Mouse (Mus musculus) adrenal gland, adult 18-20 months (tissue): ENCODE measurements around the gene Atp9a. TPM values are rescaled to one million over a fixed set of nuclear protein-coding genes. Genes with fewer than 3 reads are reported as not detected.

Source experiments
- DNase-seq, 2 experiments: peaks; one replicate each; pipeline ENCODE4 v3.0.0; 2021 to 2022; ENCODE audit warnings: low spot score in 2 of 2
- total RNA-seq, 2 experiments: library from RNA; stranded (reverse); gene quantifications; 1 replicate in 1 of 2; 2 replicates in 1 of 2; pipeline ENCODE4 v1.2.3; 2021

Gene Atp9a
- total RNA-seq, 2 experiments from 2014 or later, result 74.1 to 115 TPM

DNA sequence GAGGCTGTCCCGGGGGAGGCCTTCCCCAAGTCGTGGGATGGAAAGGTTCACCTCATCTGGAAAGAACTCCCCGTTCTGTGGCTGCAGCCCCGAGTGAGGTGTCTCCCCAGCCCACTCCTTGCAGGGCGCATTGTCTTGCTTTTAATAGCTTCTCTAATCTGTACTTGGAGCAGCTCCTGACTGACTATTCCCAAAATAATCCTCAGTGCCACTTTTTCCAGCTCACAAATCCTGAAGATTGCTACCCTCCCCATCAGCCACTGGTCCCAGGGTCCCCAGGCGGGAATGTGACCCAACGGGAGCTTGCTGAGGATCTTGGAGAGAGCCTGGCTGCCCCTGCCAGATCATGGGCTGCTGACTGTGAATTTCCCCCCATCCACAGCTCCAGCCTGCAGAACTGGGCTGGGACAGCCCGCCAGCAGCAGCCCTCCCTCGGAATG is 134.1 kb downstream of the Atp9a start:
- DNase-seq, result no peak

DNA sequence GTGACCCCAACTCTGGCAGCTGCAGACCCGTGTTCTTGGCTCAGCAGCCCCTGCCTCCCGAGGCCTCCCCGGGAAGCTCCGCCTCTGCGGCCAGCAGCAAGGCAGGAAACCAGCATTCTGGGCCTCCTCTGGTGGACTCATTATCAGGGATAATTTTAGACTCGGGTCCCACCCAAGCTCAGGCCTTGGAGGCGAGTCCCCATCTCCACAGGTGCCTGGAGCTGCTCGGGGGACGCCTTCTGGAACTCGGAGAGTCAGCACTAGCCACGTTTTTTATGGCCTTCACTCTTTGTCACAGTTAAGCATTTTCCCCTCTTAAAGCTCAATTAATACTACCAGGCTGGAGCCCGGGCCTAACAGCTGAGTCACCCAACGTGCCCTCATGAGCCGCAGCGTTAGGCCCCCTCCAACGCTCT is 137.5 kb downstream of the Atp9a start:
- DNase-seq, result no peak

DNA sequence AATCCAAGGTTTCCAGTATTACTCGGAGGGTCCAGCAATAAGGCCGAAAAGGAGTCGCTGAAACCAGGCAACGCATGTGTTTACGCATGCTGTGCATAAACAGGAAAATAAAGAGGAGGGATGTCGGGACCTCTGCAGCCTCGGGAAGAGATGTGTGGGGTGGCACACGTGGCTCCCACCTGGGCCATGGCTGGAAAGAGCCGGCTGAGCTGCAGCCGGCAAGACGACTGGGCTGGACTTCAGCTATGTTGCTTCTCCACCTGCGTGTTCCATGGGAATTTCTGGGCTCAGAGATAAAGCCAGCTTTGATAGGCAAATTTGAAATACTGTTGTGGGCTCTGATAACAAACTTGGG is 139.8 kb downstream of the Atp9a start:
- no peak for DNase-seq

DNA sequence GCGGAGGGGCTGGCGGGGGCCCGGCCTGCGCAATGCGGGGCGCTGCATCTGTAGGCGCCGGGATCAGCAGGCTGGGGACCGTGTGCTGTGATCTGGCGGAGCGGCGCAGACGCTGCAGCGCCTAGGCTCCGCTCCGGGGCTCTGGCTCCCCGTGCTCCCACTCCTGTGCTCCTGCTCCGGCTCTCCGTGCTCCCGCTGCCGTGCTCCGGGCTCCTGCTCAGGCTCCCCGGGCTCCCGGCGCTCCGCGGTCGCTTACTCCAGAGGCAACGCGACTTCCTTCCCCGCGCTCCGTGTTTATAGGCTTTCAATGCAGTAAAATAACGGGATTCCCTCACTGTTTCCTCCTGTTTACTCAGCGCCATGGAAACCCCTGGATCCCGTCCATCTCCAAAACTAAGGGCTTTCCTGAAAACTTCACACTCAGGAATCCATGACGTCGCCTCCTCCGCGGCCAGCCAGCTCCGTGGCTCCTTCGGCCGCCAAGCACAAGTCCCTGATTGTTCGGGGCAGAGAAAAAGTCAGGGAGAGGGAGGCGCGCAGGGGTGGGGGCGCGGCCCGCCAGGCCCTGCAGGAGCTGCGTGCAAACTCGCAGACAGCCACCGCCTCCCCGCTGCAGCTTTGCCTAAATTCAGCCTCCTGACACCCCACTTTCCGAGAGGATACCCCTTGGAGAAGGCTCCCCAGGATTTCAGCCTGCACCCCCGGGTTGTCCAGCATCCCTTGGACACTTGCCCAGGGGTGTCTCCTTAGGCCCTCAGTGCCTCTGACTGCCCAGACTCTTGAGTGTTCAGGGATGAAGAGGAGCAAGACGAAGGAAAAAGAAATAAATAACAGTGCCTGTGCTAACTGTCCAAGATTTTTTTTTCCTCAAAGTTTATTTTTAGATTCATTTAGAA is 140.5 kb downstream of the Atp9a start, which contains the start of gene Nfatc2:
Gene Nfatc2, minus strand, starts transcription at position 167 of the 896 bp plus-strand sequence.
- peak; percentile 48 to 61 for DNase-seq

DNA sequence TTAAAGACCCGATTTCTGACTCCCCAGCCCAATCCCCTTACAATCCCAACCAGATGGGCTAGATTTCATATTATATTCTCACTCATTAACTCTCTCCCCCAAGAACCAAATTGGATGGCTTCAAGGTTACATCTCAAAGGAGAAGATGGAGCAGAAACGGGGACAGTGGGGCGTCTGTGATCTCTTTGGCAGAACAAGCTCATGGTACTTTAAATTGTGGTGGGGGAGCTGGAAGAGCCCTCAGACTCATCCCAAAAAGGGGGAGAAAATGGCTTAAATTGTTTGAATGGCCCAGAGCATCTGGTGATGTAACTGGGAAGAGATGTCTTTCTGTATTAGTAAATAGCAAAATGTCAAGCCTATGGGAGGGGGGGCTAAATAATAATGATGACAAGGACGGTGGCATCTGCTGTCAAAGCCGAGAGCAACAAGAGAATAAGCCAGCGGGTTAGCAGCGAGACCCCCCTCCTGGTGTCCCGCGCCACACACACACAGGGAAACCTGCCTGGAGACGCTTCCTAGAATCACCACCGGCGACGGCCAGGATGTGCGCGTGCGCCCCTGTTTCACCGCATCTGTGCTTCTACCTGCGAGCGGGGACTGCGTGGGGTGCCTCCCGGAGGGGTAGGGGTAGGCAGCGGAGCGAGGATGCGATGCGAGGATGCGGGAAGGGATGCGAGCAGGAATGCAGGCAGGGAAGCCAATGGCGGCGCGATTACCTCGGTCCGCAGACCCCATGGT is 141.3 kb downstream of the Atp9a start:
- DNase-seq, result no peak

DNA sequence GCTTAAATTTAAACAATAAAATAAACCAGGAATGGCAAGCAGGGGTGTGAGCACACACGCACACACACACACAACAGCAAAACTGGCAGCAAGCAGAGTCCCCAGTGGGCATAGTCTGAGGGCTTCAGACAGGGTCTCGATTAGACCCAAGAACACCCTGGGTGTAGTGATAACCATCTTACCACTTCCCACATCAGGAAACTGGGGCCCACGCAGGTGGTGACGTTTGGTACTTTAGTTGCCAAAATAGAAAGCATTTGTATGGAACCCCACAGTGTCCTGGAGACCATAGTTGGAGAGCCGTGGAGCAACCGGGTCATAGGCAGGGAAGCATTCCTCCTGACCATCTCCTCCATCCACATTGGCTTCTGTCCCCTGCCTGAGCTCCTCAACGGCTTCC is 146.5 kb downstream of the Atp9a start:
- DNase-seq, result no peak

DNA sequence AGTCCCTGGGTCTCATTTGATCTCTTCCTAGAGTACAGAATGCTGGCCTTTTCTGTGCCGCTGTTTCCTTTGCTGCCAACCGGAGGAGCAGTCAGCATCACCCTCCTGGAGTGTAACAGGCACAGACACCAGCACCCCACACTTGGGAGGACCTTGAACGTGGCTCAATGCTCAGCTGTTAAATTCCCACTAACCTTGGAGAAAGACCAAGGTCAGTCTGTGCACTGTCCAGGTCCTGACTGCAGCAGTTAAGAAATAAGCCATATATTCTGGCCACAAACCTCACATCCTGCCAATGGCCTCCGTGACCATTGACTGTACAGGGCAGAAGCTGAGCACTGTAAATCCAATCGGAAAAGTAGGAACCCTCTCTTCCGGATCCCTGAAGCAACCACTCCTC is 148.5 kb downstream of the Atp9a start:
- DNase-seq, result peak in 1 of 2 experiments; percentile 21

DNA sequence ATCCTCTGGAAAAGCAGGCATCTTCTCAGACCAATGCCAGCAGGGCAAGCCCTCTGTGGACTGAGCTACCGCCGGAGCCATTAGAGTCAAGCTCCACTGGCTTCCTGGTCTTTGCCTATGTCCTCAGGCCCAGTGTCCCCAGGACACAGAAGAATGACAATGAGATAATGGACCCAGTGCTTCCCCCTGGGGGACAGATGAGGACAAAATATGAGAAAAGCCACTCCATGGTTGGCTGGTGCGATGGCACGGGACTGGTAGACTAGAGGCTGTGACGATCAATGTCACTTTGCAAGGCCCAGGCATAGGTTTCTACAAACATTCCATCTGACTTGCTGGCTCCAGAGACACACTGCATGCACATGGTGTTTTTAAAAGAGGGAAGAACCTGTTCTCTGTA is 149.2 kb downstream of the Atp9a start:
- no peak for DNase-seq

DNA sequence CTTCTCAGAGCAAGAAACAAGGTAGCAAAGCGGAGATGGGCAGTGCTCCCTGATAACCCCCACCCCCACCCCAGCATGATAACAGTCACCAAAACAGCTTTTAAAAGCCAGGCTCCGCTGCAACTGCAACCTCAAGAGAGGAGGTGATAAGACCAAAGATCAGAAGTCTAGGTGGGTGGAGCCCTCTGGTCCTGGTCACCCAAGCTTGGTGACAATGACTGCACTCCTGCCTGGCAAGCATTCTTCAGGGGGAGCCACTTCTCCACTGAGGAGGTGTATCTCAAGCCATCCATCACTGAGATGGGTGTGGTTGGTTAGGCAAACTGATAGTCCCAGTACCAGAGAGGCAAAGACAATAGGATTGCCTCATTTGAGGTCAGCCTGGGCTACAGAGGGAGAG is 151.1 kb downstream of the Atp9a start:
- no peak for DNase-seq

DNA sequence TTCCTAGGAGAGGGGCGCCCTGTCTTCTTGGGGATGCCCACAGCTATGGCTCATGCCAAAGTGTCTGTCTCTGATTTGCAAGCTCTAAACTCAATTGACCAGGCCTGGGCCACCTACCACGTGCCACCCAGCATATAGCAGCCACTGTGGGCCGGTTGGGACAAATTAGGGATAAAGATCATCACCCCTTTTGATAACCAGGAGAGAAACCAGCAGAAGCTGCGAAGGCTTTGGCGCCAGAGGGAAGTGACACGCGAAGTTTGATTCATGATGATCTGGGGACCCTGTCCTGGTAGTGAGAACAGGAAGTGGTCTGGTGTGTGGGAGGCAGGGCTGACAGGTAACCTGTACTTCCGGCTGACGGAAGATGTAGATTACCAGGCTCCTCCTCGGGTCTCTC is 151.7 kb downstream of the Atp9a start:
- DNase-seq, result no peak

DNA sequence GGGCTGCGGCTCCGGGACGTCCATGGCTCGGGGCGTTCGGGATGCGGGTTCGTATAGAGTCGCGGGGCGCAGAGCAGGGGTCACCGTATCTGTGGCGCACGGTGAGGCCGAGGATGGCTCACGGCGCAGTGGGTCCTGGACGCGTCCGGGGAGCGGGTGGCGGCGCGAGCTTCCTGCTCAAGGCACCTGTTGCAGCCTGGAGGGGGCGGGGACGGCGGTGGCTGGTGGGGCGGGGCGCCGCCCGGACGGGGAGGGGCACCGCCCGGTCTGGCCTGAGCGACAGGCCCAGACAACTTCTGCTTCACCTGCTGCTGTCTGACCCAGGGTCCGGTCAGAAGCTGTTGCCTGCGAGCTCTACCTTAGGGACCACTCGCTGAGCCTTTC is 152.0 kb downstream of the Atp9a start:
- DNase-seq, result peak; percentile 36 to 58

DNA sequence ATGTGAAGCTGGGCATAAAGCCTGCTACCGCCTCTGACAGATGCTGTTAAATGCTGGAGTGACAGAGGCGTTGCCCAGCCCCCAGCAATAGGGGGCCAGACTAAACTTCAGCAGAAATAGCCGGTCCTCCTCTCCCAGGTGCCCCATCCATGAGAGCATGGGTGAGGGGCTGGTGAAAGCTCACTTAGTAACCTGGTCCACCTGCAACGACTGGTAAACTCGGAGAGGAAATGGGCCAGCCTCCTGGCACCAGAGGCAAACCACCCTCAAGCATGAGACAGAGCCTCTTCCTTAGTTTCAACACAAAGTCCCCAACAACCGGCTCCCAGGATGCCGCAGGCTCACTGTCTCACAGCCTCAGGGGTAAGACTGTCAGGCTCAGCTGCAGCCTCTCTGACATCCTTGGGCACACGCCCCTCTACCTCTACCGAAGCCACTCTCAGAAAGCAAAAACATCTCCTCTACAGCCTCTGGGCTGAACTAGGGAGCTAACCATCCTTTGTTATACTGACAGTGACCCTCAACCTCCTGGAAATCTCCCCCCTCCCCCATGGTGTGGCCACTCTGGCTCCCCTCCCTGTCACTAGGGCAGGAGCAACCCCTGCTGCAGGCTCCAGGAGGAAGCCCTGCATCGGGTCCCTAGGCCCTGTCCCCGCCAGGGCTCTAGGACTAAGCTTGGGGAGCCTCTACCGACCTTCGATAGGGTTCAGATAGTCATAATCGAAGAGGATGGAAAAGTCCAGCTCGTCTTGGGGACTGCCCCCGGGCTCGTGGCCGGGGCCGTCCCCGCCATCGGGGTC is 152.6 kb downstream of the Atp9a start:
- peak in 1 of 2 experiments; percentile 17 for DNase-seq

DNA sequence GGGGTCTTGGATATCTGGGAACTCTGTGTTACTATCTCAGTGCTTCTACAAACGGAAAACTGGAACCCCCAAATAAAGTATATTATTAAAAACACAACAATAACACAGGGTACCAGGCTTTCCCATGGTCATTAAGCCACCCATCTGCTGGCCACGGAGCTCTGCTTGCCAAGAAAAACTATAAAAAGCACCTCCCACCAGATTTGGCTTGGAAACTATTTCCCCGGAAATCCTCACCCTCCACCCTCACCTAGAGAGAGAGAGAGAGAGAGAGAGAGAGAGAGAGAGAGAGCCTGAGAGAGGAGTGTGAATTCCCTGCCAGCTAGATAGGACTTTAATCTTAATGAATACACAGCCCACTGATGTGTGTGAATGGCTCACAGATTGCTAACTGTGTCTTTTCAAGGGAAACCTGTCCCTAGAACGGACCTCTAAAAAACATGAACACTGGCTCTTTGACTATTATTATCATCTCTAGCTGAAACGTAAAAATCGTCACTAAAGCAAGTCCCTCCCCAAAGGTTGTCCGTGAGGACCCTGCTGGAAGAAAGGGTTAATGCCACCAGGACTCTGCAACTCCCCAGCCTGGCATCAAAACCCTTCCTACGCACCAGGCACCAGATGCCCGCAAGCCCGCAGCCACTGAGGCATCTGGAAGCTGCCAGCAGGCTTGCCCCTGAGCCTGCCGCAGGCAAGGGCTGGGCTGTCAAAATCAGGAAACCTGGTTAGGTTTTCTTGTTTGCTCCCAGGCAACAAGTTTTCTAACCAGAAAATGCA is 153.4 kb downstream of the Atp9a start:
- no peak for DNase-seq

DNA sequence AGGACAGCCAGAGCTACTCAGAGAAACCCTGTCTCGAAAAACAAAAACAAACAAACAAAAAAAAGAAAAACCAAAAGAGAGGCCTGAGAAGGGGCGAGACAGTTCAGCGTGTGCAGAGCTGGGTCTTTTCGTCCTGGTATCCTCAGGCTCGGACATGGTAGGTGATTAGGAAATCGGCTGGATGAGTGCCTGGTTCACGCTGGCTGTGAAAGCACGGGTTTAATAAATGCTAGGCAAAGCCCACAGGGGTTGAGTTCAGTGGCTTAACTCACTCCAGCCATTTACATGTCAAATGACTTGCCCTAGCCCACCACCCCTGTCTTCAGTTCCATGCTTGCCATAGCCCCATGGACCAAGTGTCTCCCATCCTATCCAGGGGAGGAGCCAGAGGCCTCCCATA is 155.1 kb downstream of the Atp9a start:
- DNase-seq, result no peak

DNA sequence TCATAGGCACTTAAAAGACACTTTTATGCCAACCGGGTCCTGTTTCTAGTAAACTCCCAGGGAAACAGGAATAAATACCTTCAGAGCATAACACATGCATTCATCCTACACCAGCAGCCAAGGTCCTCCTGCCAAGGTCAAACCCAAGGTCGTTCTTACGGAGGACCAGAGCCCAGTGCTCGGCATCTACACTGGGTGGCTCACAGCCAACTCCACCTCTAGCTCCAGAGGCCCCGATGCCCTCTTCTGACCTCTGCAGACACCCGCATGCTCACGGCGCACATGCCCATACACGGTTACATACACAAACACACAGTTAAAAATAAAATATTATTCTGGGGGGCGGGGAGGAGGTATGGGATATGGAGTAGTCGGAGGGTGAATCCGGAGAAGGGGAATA is 155.7 kb downstream of the Atp9a start:
- DNase-seq, result no peak

DNA sequence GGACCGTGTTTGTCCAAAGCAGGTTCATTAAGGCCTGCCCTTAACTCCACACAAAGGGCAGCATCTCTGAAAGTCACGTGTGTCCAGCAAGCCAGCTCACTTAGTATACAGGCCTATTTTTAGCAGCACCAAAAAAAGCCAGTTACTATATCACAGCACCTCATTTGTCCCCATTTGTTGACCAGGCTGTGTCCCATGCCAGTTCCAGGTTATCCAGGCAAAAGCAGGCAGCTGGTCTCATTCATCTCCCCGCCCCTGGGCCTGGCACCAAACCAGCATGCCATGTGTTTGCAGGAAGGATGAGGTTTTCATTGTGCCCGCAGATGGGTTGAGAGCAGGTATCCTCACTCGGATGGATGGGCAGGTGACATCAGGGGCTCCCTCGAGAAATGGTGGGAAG is 157.4 kb downstream of the Atp9a start:
- DNase-seq, result no peak
